8 mouse cellular contexts compared by ENCODE assay signal in genomic region chr14:57797991-57798931, GRCm38 (mm10). TPM values are rescaled to one million over a fixed set of nuclear protein-coding genes. Genes with fewer than 3 reads are reported as not detected.
DNase-seq lines count a peak whose midpoint lies in the region; ATAC-seq and TF ChIP-seq lines count a peak whose summit lies in the region.

Sap18 (plus strand) TSS chr14:57798180.

- H3K4me3 ChIP-seq in forebrain, embryonic 10.5 days = peak within 1 kb of the TSS; percentile 79
- peak within 1 kb of the TSS; percentile 86 for H3K4me3 ChIP-seq in heart, embryonic 15.5 days
- peak within 1 kb of the TSS; percentile 71 to 78 for H3K4me3 ChIP-seq in liver, embryonic 14.5 days (ENCODE audit: insufficient read depth in 1 of 2, low read depth in 2 of 2, low read length in 2 of 2)
- H3K4me3 ChIP-seq in neural tube, embryonic 11.5 days (ENCODE audit: low read depth, low read length) = peak within 1 kb of the TSS; percentile 83
- H3K4me3 ChIP-seq in stomach, postnatal 0 days (ENCODE audit: low read depth, low read length) = peak within 1 kb of the TSS; percentile 69

- H3K4me1 ChIP-seq in forebrain, embryonic 10.5 days = peaks cover 20% of the 10 kb centered on the region
- H3K4me1 ChIP-seq in heart, embryonic 15.5 days (replicated peaks) = peaks cover 19% of the 10 kb centered on the region
- peaks cover 9 to 11% of the 10 kb centered on the region in 2 experiments for H3K4me1 ChIP-seq in liver, embryonic 14.5 days (replicated peaks; ENCODE audit: control insufficient read depth in 2 of 2, insufficient read depth in 2 of 2, low read length in 1 of 2)
- H3K4me1 ChIP-seq in neural tube, embryonic 11.5 days (ENCODE audit: control insufficient read depth, insufficient read depth, low read length) = peaks cover 6% of the 10 kb centered on the region
- no peaks in the 10 kb centered on the region for H3K4me1 ChIP-seq in stomach, postnatal 0 days (replicated peaks; ENCODE audit: control insufficient read depth, insufficient read depth)

- peak; percentile 97 to 98 for DNase-seq in CD8-positive naive resting alpha-beta T cell, adult 2 months (ENCODE audit: low read depth in 2 of 2, low spot score in 2 of 2)
- DNase-seq in c-Kit-positive CD71-negative TER-119-negative erythroid progenitor cells, embryonic 14.5 days (ENCODE audit: low read depth) = peak; percentile 99
- DNase-seq in forebrain, embryonic 10.5 days (ENCODE audit: extremely low spot score, low spot score) = peak; percentile 96
- peak; percentile 98 to 99 for DNase-seq in kidney, postnatal 25 days
- DNase-seq in liver, embryonic 14.5 days (ENCODE audit: low read depth in 3 of 3, low spot score in 3 of 3) = peak; percentile 97 to 98 (median 98)
- peak; percentile 99 for DNase-seq in neural tube, embryonic 11.5 days (ENCODE audit: low spot score)
- peak; percentile 98 for DNase-seq in stomach, postnatal 0 days (ENCODE audit: low spot score)

- TF ChIP-seq CTCF in liver, embryonic 14.5 days (IDR thresholded peaks at IDR 0.05; ENCODE audit: low read depth) = no peak
- peak; percentile 14; the same call in 1 of the 2 replicates for TF ChIP-seq CTCF in stomach, postnatal 0 days (IDR thresholded peaks at IDR 0.05; ENCODE audit: low read depth)

- peak within 1 kb of the TSS; percentile 92 for H3K27ac ChIP-seq in forebrain, embryonic 10.5 days
- H3K27ac ChIP-seq in heart, embryonic 15.5 days = peak within 1 kb of the TSS; percentile 69
- peak within 1 kb of the TSS; percentile 76 for H3K27ac ChIP-seq in liver, embryonic 14.5 days
- H3K27ac ChIP-seq in neural tube, embryonic 11.5 days (ENCODE audit: low read depth, low read length) = peak within 1 kb of the TSS; percentile 75
- peak within 1 kb of the TSS; percentile 83 for H3K27ac ChIP-seq in stomach, postnatal 0 days (replicated peaks)

- H3K9ac ChIP-seq in heart, embryonic 15.5 days = peak within 1 kb of the TSS; percentile 83
- peak within 1 kb of the TSS; percentile 76 for H3K9ac ChIP-seq in liver, embryonic 14.5 days (replicated peaks)
- peak within 1 kb of the TSS; percentile 81 for H3K9ac ChIP-seq in neural tube, embryonic 11.5 days (ENCODE audit: low read length)
- peak within 1 kb of the TSS; percentile 80 for H3K9ac ChIP-seq in stomach, postnatal 0 days (ENCODE audit: low read length)

- H3K9me3 ChIP-seq in forebrain, embryonic 10.5 days = no peaks in the 10 kb centered on the region
- no peaks in the 10 kb centered on the region for H3K9me3 ChIP-seq in heart, embryonic 15.5 days (replicated peaks)
- no peaks in the 10 kb centered on the region for H3K9me3 ChIP-seq in liver, embryonic 14.5 days (ENCODE audit: control insufficient read depth, low read length)
- H3K9me3 ChIP-seq in neural tube, embryonic 11.5 days (ENCODE audit: control insufficient read depth, low read length) = no peaks in the 10 kb centered on the region
- no peaks in the 10 kb centered on the region for H3K9me3 ChIP-seq in stomach, postnatal 0 days (ENCODE audit: control insufficient read depth, low read length)

- peak; percentile 98 for ATAC-seq in heart, embryonic 15.5 days (replicated peaks; ENCODE audit: insufficient number of reproducible peaks, insufficient read depth, low FRiP score, low read depth)
- peak; percentile 97 for ATAC-seq in liver, embryonic 14.5 days (ENCODE audit: insufficient read depth)
- ATAC-seq in neural tube, embryonic 11.5 days (ENCODE audit: insufficient read depth, low FRiP score, low TSS enrichment) = peak; percentile 93
- ATAC-seq in stomach, postnatal 0 days (ENCODE audit: low FRiP score, low TSS enrichment) = peak; percentile 99

- no peaks in the 10 kb centered on the region for H3K27me3 ChIP-seq in forebrain, embryonic 10.5 days (ENCODE audit: poor library complexity, severe bottlenecking)
- H3K27me3 ChIP-seq in heart, embryonic 15.5 days = no peaks in the 10 kb centered on the region
- no peaks in the 10 kb centered on the region for H3K27me3 ChIP-seq in liver, embryonic 14.5 days (ENCODE audit: control insufficient read depth, insufficient read depth, low read length)
- no peaks in the 10 kb centered on the region for H3K27me3 ChIP-seq in neural tube, embryonic 11.5 days (ENCODE audit: control insufficient read depth, insufficient read depth, low read length)
- no peaks in the 10 kb centered on the region for H3K27me3 ChIP-seq in stomach, postnatal 0 days (ENCODE audit: control insufficient read depth, insufficient read depth, low read length)

- peak within 1 kb of the TSS; percentile 87 for H3K4me2 ChIP-seq in heart, embryonic 15.5 days
- peak within 1 kb of the TSS; percentile 93 for H3K4me2 ChIP-seq in liver, embryonic 14.5 days (ENCODE audit: low read depth)
- peak within 1 kb of the TSS; percentile 78 for H3K4me2 ChIP-seq in neural tube, embryonic 11.5 days (ENCODE audit: low read depth)
- H3K4me2 ChIP-seq in stomach, postnatal 0 days (replicated peaks; ENCODE audit: low read depth) = peak within 1 kb of the TSS; percentile 84

- peaks cover 32% of the 10 kb centered on the region for H3K36me3 ChIP-seq in forebrain, embryonic 10.5 days (replicated peaks)
- H3K36me3 ChIP-seq in heart, embryonic 15.5 days = peaks cover 11% of the 10 kb centered on the region
- peaks cover 27% of the 10 kb centered on the region for H3K36me3 ChIP-seq in liver, embryonic 14.5 days (replicated peaks; ENCODE audit: control insufficient read depth, insufficient read depth, low read depth)
- H3K36me3 ChIP-seq in neural tube, embryonic 11.5 days (ENCODE audit: control insufficient read depth, insufficient read depth, low read length) = no peaks in the 10 kb centered on the region
- peaks cover 3% of the 10 kb centered on the region for H3K36me3 ChIP-seq in stomach, postnatal 0 days (ENCODE audit: control insufficient read depth, insufficient read depth, low read length)

- peak; percentile 51; the same call in 1 of the 2 replicates for TF ChIP-seq EP300 in liver, embryonic 14.5 days (IDR thresholded peaks at IDR 0.05; ENCODE audit: low read depth)
- peak; percentile 78 for TF ChIP-seq EP300 in stomach, postnatal 0 days (optimal IDR thresholded peaks at IDR 0.05)

- under 1% methylated on average over 97 of the region's 99 CpGs for WGBS in forebrain, embryonic 10.5 days
- WGBS in heart, embryonic 15.5 days = under 1% methylated on average over 99 of the region's 99 CpGs
- under 1% methylated on average over 99 of the region's 99 CpGs for WGBS in liver, embryonic 14.5 days (ENCODE audit: insufficient replicate concordance)
- WGBS in neural tube, embryonic 11.5 days = under 1% methylated on average over 91 of the region's 99 CpGs
- WGBS in stomach, postnatal 0 days = under 1% methylated on average over 98 of the region's 99 CpGs

RNA-seq across cellular contexts. Expression of gene Sap18, which starts in this region (rescaled TPM):
- polyA plus RNA-seq in forebrain, embryonic 10.5 days (2016; fragmentation: Nextera tagmentation; extraction: Ambion mirVana) = 31.1 and 32.3 TPM in 2 replicates
- polyA plus RNA-seq in heart, embryonic 15.5 days (2015; fragmentation: Nextera tagmentation; extraction: Ambion mirVana) = 17.3 and 19.7 TPM in 2 replicates
- polyA plus RNA-seq in liver, embryonic 14.5 days (2012; rRNA removed) = 4.7 and 18.0 TPM in 2 replicates
- 6.0 and 13.3 TPM in 2 replicates for polyA plus RNA-seq in liver, embryonic 14.5 days (2014; fragmentation: Nextera tagmentation; extraction: Ambion mirVana)
- polyA plus RNA-seq in neural tube, embryonic 11.5 days (2014; fragmentation: Nextera tagmentation; extraction: Ambion mirVana) = 24.1 and 35.0 TPM in 2 replicates
- polyA plus RNA-seq in stomach, postnatal 0 days (2015; fragmentation: Nextera tagmentation; extraction: Ambion mirVana) = 10.3 and 17.2 TPM in 2 replicates

Comparison
In these comparisons a context has a peak if more than half of its experiments do, and no peak if none do; other contexts are left out.
1. Peak in every context shown above with its lines: DNase-seq, ATAC-seq, H3K4me3 ChIP-seq and H3K27ac ChIP-seq.